Mouse (Mus musculus) C3H10T1/2 (cell line): Measurements from ENCODE around the gene Scd1. TPM values are rescaled to one million over a fixed set of nuclear protein-coding genes. Genes with fewer than 3 reads are reported as not detected.

ENCODE experiments used
- polyA plus RNA-seq, 2 experiments: library from polyadenylated mRNA; unstranded; fragments of >200 nt; fragmentation: generic; extraction: Trizol; gene quantifications; one replicate each; pipeline ENCODE4 v1.2.1; 2012; ENCODE audit warnings: missing spikeins in 2 of 2

The Scd1 gene
- polyA plus RNA-seq = 10 to 100 TPM in 1 of 2 experiments, 1 to 10 TPM in 1; 9.1 to 26.0 TPM

GRCm38 (mm10) chr19:44407341-44408222 lies at the start of gene Scd1:
TSS of gene Scd1 (minus strand) at chr19:44407879.

Other genes with a start within 250 kb of the Scd1 start
- gene Pkd2l1, start 215.4 kb downstream of the Scd1 start, polyA plus RNA-seq = under 1 TPM in 1 of 2 experiments, not detected in 1; 0.01 TPM
- under 1 TPM in 1 of 2 experiments, not detected in 1; 0.08 TPM for gene Scd3, start 204.6 kb downstream of the Scd1 start, polyA plus RNA-seq
- 100 to 1,000 TPM in 1 of 2 experiments, 10 to 100 TPM in 1; 23.2 to 157 TPM for gene Scd2, start 114.2 kb downstream of the Scd1 start, polyA plus RNA-seq
- gene Scd4, start 74.8 kb downstream of the Scd1 start, polyA plus RNA-seq = under 1 TPM; 0.05 to 0.30 TPM
- under 1 TPM in 1 of 2 experiments, not detected in 1; 0.04 TPM for gene Wnt8b, start 85.6 kb upstream of the Scd1 start, polyA plus RNA-seq
- gene Sec31b, start 138.0 kb upstream of the Scd1 start, polyA plus RNA-seq = under 1 TPM; 0.04 to 0.59 TPM
- gene Gm20538, start 145.0 kb upstream of the Scd1 start, polyA plus RNA-seq = not detected
- 100 to 1,000 TPM; 518 to 899 TPM for gene Ndufb8, start 147.6 kb upstream of the Scd1 start, polyA plus RNA-seq
- gene Hif1an, start 155.0 kb upstream of the Scd1 start, polyA plus RNA-seq = 10 to 100 TPM in 1 of 2 experiments, 1 to 10 TPM in 1; 5.3 to 13.5 TPM